Mouse (Mus musculus) embryonic facial prominence, embryonic 15.5 days (tissue): ENCODE measurements around the gene Ccl7. TPM values are rescaled to one million over a fixed set of nuclear protein-coding genes. Genes with fewer than 3 reads are reported as not detected.

Experiments used
- ATAC-seq: fragments of 200-750 bp; cut with Nextera tagmentation; 2 replicates; pipeline ENCODE4 v1.8.0; 2017; ENCODE audit warnings: low read depth, moderate TSS enrichment; ENCODE audit not compliant: insufficient number of reproducible peaks, low FRiP score, low TSS enrichment
- H3K27ac ChIP-seq: fragments of 300-500 bp; sonication (generic); replicated peaks from 2 replicates; pipeline ENCODE4 v1.5.1; 2015; ENCODE audit warnings: mild to moderate bottlenecking, inconsistent platforms
- H3K27me3 ChIP-seq: fragments of 300-500 bp; sonication (generic); 2 replicates; pipeline ENCODE4 v1.6.1; 2015; ENCODE audit warnings: inconsistent platforms
- H3K36me3 ChIP-seq: fragments of 300-500 bp; sonication (generic); 2 replicates; pipeline ENCODE4 v1.6.1; 2015; ENCODE audit warnings: mild to moderate bottlenecking, inconsistent platforms
- H3K4me1 ChIP-seq: fragments of 300-500 bp; sonication (generic); 2 replicates; pipeline ENCODE4 v1.6.1; 2015; ENCODE audit warnings: inconsistent platforms
- H3K4me2 ChIP-seq: fragments of 300-500 bp; sonication (generic); replicated peaks from 2 replicates; pipeline ENCODE4 v1.6.1; 2015; ENCODE audit warnings: mild to moderate bottlenecking, inconsistent platforms
- H3K4me3 ChIP-seq: fragments of 300-500 bp; sonication (generic); replicated peaks from 2 replicates; pipeline ENCODE4 v1.5.1; 2015; ENCODE audit warnings: mild to moderate bottlenecking, inconsistent platforms
- H3K9ac ChIP-seq: fragments of 300-500 bp; sonication (generic); 2 replicates; pipeline ENCODE4 v1.6.1; 2015; ENCODE audit warnings: inconsistent platforms
- H3K9me3 ChIP-seq: fragments of 300-500 bp; sonication (generic); replicated peaks from 2 replicates; pipeline ENCODE4 v1.6.1; 2016; ENCODE audit warnings: inconsistent platforms
- WGBS: fragments of 180-500 bp; shearing (Covaris S2); methylation state at CpG from one replicate; pipeline ENCODE4 v1.1.7; 2015; 5-methylcytosine and 5-hydroxymethylcytosine counted together
- polyA plus RNA-seq: library from polyadenylated mRNA; unstranded; fragments of >200 nt; fragmentation: Nextera tagmentation; extraction: Ambion mirVana; gene quantifications from 2 replicates; pipeline ENCODE4 v1.2.1, GENCODE M21; 2015

Ccl7 gene
- polyA plus RNA-seq, 1 experiment from 2014 or later, result 4.1 TPM

GRCm38 (mm10) chr11:82035857-82036256 is 9.7 kb upstream of the Ccl7 start:
- Histone ChIP-seq H3K27me3 (peaks cover 3% of the 10 kb centered on the region; the same call in 1 of the 2 replicates), H3K9me3 (no peaks in the 10 kb centered on the region), H3K36me3 (no peaks in the 10 kb centered on the region), H3K4me1 (peaks cover 21% of the 10 kb centered on the region), H3K9ac (no peak overlapping the region), H3K27ac (no peak overlapping the region), H3K4me3 (no peak overlapping the region), H3K4me2 (no peak overlapping the region)
- WGBS, result 80% methylated on average over 2 of the region's 2 CpGs
- no peak for ATAC-seq

GRCm38 (mm10) chr11:82038535-82038934 is 7.0 kb upstream of the Ccl7 start, which contains the start of gene Gm17268:
TSS of gene Gm17268 (minus strand) at chr11:82038562.
- 43% methylated on average over 2 of the region's 2 CpGs for WGBS
- no peak for ATAC-seq
- no peak within 1 kb of the TSS for H3K9ac ChIP-seq
- no peaks in the 10 kb centered on the region for H3K36me3 ChIP-seq
- no peak within 1 kb of the TSS for H3K4me2 ChIP-seq
- H3K4me3 ChIP-seq, result no peak within 1 kb of the TSS
- H3K4me1 ChIP-seq, result peaks cover 9% of the 10 kb centered on the region
- peaks cover 3% of the 10 kb centered on the region; the same call in 1 of the 2 replicates for H3K27me3 ChIP-seq
- no peaks in the 10 kb centered on the region for H3K9me3 ChIP-seq
- H3K27ac ChIP-seq, result no peak within 1 kb of the TSS

GRCm38 (mm10) chr11:82039132-82039660 is 6.3 kb upstream of the Ccl7 start:
- H3K9me3 ChIP-seq, result no peaks in the 10 kb centered on the region
- H3K4me3 ChIP-seq, result no peak overlapping the region
- H3K27ac ChIP-seq, result no peak overlapping the region
- 57% methylated on average over 3 of the region's 3 CpGs for WGBS
- no peak overlapping the region for H3K4me2 ChIP-seq
- no peak overlapping the region for H3K9ac ChIP-seq
- no peaks in the 10 kb centered on the region for H3K36me3 ChIP-seq
- H3K4me1 ChIP-seq, result peaks cover 9% of the 10 kb centered on the region
- ATAC-seq, result no peak
- H3K27me3 ChIP-seq, result peaks cover 3% of the 10 kb centered on the region; the same call in 1 of the 2 replicates

- H3K9ac ChIP-seq, result no peak overlapping the region
- H3K4me2 ChIP-seq, result no peak overlapping the region
- H3K27me3 ChIP-seq, result peaks cover 3% of the 10 kb centered on the region; the same call in 1 of the 2 replicates
- H3K9me3 ChIP-seq, result no peaks in the 10 kb centered on the region
- H3K27ac ChIP-seq, result no peak overlapping the region
- ATAC-seq, result no peak
- no peaks in the 10 kb centered on the region for H3K4me1 ChIP-seq
- no peak overlapping the region for H3K4me3 ChIP-seq
- WGBS, result 73% methylated on average over 4 of the region's 4 CpGs
- no peaks in the 10 kb centered on the region for H3K36me3 ChIP-seq
Observed at GRCm38 (mm10) chr11:82041671-82042080, 3.8 kb upstream of the Ccl7 start.

GRCm38 (mm10) chr11:82047746-82048415 is 2.4 kb downstream of the Ccl7 start:
- 0 out of 2 replicates have a peak, but pooled peaks cover 2% of the 10 kb centered on the region for H3K27me3 ChIP-seq
- no peak overlapping the region for H3K9ac ChIP-seq
- H3K4me2 ChIP-seq, result no peak overlapping the region
- no peak for ATAC-seq
- no peak overlapping the region for H3K27ac ChIP-seq
- WGBS, result 19% methylated on average over 6 of the region's 6 CpGs
- no peaks in the 10 kb centered on the region for H3K36me3 ChIP-seq
- no peaks in the 10 kb centered on the region for H3K4me1 ChIP-seq
- no peak overlapping the region for H3K4me3 ChIP-seq
- H3K9me3 ChIP-seq, result no peaks in the 10 kb centered on the region

- ATAC-seq, result no peak
- no peak overlapping the region for H3K4me3 ChIP-seq
- H3K4me1 ChIP-seq, result no peaks in the 10 kb centered on the region
- H3K4me2 ChIP-seq, result no peak overlapping the region
- H3K27ac ChIP-seq, result no peak overlapping the region
- 81% methylated on average over 7 of the region's 7 CpGs for WGBS
- H3K36me3 ChIP-seq, result no peaks in the 10 kb centered on the region
- H3K9me3 ChIP-seq, result no peaks in the 10 kb centered on the region
- H3K9ac ChIP-seq, result no peak overlapping the region
- H3K27me3 ChIP-seq, result no peaks in the 10 kb centered on the region
Observed at GRCm38 (mm10) chr11:82053849-82054248, 8.3 kb downstream of the Ccl7 start.

GRCm38 (mm10) chr11:82057646-82058045 is 12.1 kb downstream of the Ccl7 start, which contains the start of gene Ccl11:
TSS of gene Ccl11 (plus strand) at chr11:82057823.
- H3K4me2 ChIP-seq, result no peak within 1 kb of the TSS
- no peak within 1 kb of the TSS for H3K9ac ChIP-seq
- H3K4me3 ChIP-seq, result no peak within 1 kb of the TSS
- H3K36me3 ChIP-seq, result no peaks in the 10 kb centered on the region
- ATAC-seq, result no peak
- H3K4me1 ChIP-seq, result no peaks in the 10 kb centered on the region
- H3K9me3 ChIP-seq, result no peaks in the 10 kb centered on the region
- WGBS, result 67% methylated on average over 6 of the region's 6 CpGs
- H3K27me3 ChIP-seq, result no peaks in the 10 kb centered on the region
- H3K27ac ChIP-seq, result no peak within 1 kb of the TSS

GRCm38 (mm10) chr11:82062226-82062625 is 16.7 kb downstream of the Ccl7 start:
- ATAC-seq, result no peak
- no peaks in the 10 kb centered on the region for H3K4me1 ChIP-seq
- WGBS, result 34% methylated on average over 3 of the region's 3 CpGs
- H3K9ac ChIP-seq, result no peak overlapping the region
- H3K9me3 ChIP-seq, result no peaks in the 10 kb centered on the region
- H3K27ac ChIP-seq, result no peak overlapping the region
- no peaks in the 10 kb centered on the region for H3K36me3 ChIP-seq
- H3K4me3 ChIP-seq, result no peak overlapping the region
- no peak overlapping the region for H3K4me2 ChIP-seq
- peaks cover 3% of the 10 kb centered on the region; the same call in 1 of the 2 replicates for H3K27me3 ChIP-seq

- Histone ChIP-seq H3K4me2 (no peak overlapping the region), H3K36me3 (no peaks in the 10 kb centered on the region), H3K4me1 (no peaks in the 10 kb centered on the region), H3K9me3 (no peaks in the 10 kb centered on the region), H3K9ac (no peak overlapping the region), H3K27me3 (peaks cover 3% of the 10 kb centered on the region; the same call in 1 of the 2 replicates), H3K4me3 (no peak overlapping the region), H3K27ac (no peak overlapping the region)
- WGBS, result 83% methylated on average over 2 of the region's 2 CpGs
- ATAC-seq, result no peak
Observed at GRCm38 (mm10) chr11:82063454-82063853, 17.9 kb downstream of the Ccl7 start.

- Histone ChIP-seq H3K9me3 (no peaks in the 10 kb centered on the region), H3K36me3 (no peaks in the 10 kb centered on the region), H3K4me1 (no peaks in the 10 kb centered on the region), H3K4me2 (no peak overlapping the region), H3K4me3 (no peak overlapping the region), H3K27me3 (peaks cover 3% of the 10 kb centered on the region; the same call in 1 of the 2 replicates), H3K27ac (no peak overlapping the region), H3K9ac (no peak overlapping the region)
- 78% methylated on average over 7 of the region's 7 CpGs for WGBS
- no peak for ATAC-seq
Observed at GRCm38 (mm10) chr11:82066953-82067571, 21.6 kb downstream of the Ccl7 start.

- Histone ChIP-seq H3K4me2 (no peak overlapping the region), H3K4me1 (no peaks in the 10 kb centered on the region), H3K27ac (no peak overlapping the region), H3K4me3 (no peak overlapping the region), H3K9ac (no peak overlapping the region), H3K27me3 (peaks cover 3% of the 10 kb centered on the region; the same call in 1 of the 2 replicates), H3K9me3 (no peaks in the 10 kb centered on the region), H3K36me3 (no peaks in the 10 kb centered on the region)
- no peak for ATAC-seq
- 80% methylated on average over 3 of the region's 3 CpGs for WGBS
Observed at GRCm38 (mm10) chr11:82071076-82071475, 25.6 kb downstream of the Ccl7 start.
